Mouse (Mus musculus) embryonic facial prominence, embryonic 14.5 days (tissue): ENCODE measurements around the gene 4930590J08Rik. TPM values are rescaled to one million over a fixed set of nuclear protein-coding genes. Genes with fewer than 3 reads are reported as not detected.
A peak's percentile ranks its signal among the peaks of the same experiment; 100 is the strongest.

Experiments used
- ATAC-seq: fragments of 200-750 bp; cut with Nextera tagmentation; 2 replicates; pipeline ENCODE4 v1.8.0; 2017; ENCODE audit warnings: low read depth, moderate number of reproducible peaks, moderate TSS enrichment
- DNase-seq: peaks from one replicate; pipeline ENCODE4 v3.0.0-alpha.2; 2015; ENCODE audit warnings: low spot score
- H3K27ac ChIP-seq: fragments of 300-500 bp; sonication (generic); replicated peaks from 2 replicates; pipeline ENCODE4 v1.5.1; 2014; ENCODE audit warnings: low read depth, mild to moderate bottlenecking, low read length, moderate library complexity
- H3K27me3 ChIP-seq: fragments of 300-500 bp; sonication (generic); replicated peaks from 2 replicates; pipeline ENCODE4 v1.6.1; 2014; ENCODE audit warnings: low read length; ENCODE audit not compliant: control insufficient read depth, insufficient read depth
- H3K36me3 ChIP-seq: fragments of 300-500 bp; sonication (generic); 2 replicates; pipeline ENCODE4 v1.6.1; 2014; ENCODE audit warnings: low read length, mixed read lengths; ENCODE audit not compliant: control insufficient read depth, insufficient read depth
- H3K4me1 ChIP-seq: fragments of 300-500 bp; sonication (generic); 2 replicates; pipeline ENCODE4 v1.6.1; 2014; ENCODE audit warnings: antibody characterized with exemption, low read length; ENCODE audit not compliant: control insufficient read depth, insufficient read depth
- H3K4me2 ChIP-seq: fragments of 300-500 bp; sonication (generic); 2 replicates; pipeline ENCODE4 v1.6.1; 2014; ENCODE audit warnings: low read depth, mild to moderate bottlenecking, low read length, moderate library complexity, mixed read lengths
- H3K4me3 ChIP-seq: fragments of 300-500 bp; sonication (generic); 2 replicates; pipeline ENCODE4 v1.5.1; 2014; ENCODE audit warnings: low read depth, mild to moderate bottlenecking, low read length
- H3K9ac ChIP-seq: fragments of 300-500 bp; sonication (generic); 2 replicates; pipeline ENCODE4 v1.6.1; 2014; ENCODE audit warnings: low read depth, mild to moderate bottlenecking, low read length, moderate library complexity, mixed read lengths
- H3K9me3 ChIP-seq: fragments of 300-500 bp; sonication (generic); 2 replicates; pipeline ENCODE4 v1.6.1; 2016; ENCODE audit warnings: low read length; ENCODE audit not compliant: control insufficient read depth
- WGBS: fragments of 180-500 bp; shearing (Covaris S2); extraction: QIAGEN DNeasy Blood & Tissue Kit; methylation state at CpG from one replicate; pipeline ENCODE4 v1.1.7; 2014; 5-methylcytosine and 5-hydroxymethylcytosine counted together
- polyA plus RNA-seq: library from polyadenylated mRNA; unstranded; fragments of >200 nt; fragmentation: Nextera tagmentation; extraction: Ambion mirVana; gene quantifications from 2 replicates; pipeline ENCODE4 v1.2.1, GENCODE M21; 2014

4930590J08Rik gene
- polyA plus RNA-seq, 1 experiment from 2014 or later, result 0.32 TPM

- ATAC-seq (peak; percentile 78), DNase-seq (peak; percentile 70)
- Histone ChIP-seq H3K27me3 (peaks cover 16% of the 10 kb centered on the region; the same call in 1 of the 2 replicates), H3K9ac (peak within 1 kb of the TSS; percentile 69), H3K36me3 (no peaks in the 10 kb centered on the region), H3K4me2 (peak within 1 kb of the TSS; percentile 96), H3K4me3 (peak within 1 kb of the TSS; percentile 59), H3K27ac (no peak within 1 kb of the TSS), H3K4me1 (peaks cover 6% of the 10 kb centered on the region; the same call in 1 of the 2 replicates), H3K9me3 (no peaks in the 10 kb centered on the region)
- 4% methylated on average over 27 of the region's 62 CpGs for WGBS
Observed at GRCm38 (mm10) chr6:91978371-91979300, 76.0 kb downstream of the 4930590J08Rik start, which contains the start of gene Fgd5. Gene Fgd5 (plus strand): TSS chr6:91978878.

DNA sequence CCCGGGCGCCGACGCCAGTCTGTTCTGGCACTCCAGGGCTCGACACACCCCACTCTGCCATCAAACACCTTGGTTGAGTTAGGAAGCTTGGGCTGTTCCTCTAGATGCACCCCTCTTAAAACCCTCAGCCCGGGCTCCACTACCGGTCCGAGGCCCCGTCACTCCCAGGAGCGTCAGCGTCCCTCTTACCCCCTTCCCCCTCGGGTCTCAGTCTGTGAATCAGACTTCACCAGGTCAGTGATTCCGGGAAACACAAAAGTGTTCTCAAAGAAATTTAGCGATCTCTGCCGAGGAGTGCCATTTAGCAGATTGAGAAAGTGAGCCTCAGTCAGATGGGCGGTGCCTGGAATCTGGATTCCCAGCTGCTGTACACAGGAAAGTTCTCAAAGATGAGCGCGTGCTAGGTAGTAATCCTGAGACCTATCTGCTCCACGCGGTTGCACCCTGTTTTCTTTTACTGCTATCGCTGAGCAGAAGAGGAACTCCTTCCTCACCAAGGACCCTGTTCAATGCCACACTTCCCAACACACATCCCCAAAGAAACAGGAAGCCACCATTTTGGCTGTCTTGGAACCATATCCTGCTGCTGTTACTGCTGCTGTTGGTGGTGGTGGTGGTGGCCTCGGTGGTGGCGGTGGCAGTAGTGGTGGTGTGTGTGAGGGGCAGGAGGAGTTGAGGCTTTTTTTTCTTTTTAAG lies 76.8 kb downstream of the 4930590J08Rik start:
- Histone ChIP-seq H3K4me2 (peak overlapping the region; percentile 96), H3K27ac (no peak overlapping the region), H3K9me3 (no peaks in the 10 kb centered on the region), H3K4me3 (peak overlapping the region; percentile 59), H3K9ac (peak overlapping the region; percentile 69), H3K27me3 (peaks cover 16% of the 10 kb centered on the region; the same call in 1 of the 2 replicates), H3K36me3 (no peaks in the 10 kb centered on the region), H3K4me1 (peaks cover 6% of the 10 kb centered on the region; the same call in 1 of the 2 replicates)
- ATAC-seq (no peak), DNase-seq (no peak)
- WGBS, result 9% methylated on average over 23 of the region's 23 CpGs

- H3K9me3 ChIP-seq, result no peaks in the 10 kb centered on the region
- 64% methylated on average over 3 of the region's 3 CpGs for WGBS
- DNase-seq (no peak), ATAC-seq (no peak)
- no peak overlapping the region for H3K9ac ChIP-seq
- no peaks in the 10 kb centered on the region for H3K36me3 ChIP-seq
- peaks cover 16% of the 10 kb centered on the region; the same call in 1 of the 2 replicates for H3K27me3 ChIP-seq
- H3K4me3 ChIP-seq, result peak overlapping the region; percentile 59
- peaks cover 6% of the 10 kb centered on the region; the same call in 1 of the 2 replicates for H3K4me1 ChIP-seq
- no peak overlapping the region for H3K27ac ChIP-seq
- H3K4me2 ChIP-seq, result peak overlapping the region; percentile 96
Observed at GRCm38 (mm10) chr6:91980011-91980410, 77.4 kb downstream of the 4930590J08Rik start.

DNA sequence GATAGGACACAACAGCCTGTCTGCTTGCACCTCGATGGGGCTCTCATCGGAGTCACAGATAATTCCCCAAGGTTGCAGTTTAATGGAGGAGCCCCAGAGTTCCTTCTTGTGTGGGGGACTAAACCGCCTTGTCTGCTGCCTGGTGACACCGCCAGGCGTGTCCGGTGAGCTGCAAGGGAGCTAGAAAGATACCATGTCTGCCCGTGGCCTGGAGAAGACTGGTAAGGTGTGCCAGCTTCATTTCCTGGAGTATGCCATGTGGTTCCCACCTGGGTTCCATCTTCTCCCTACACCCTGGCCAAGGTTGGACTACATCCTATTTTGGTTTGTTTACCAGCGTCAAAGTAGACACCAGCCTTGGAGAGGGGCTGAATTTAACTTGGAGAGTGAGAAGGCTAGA lies 87.5 kb downstream of the 4930590J08Rik start:
- WGBS, result 78% methylated on average over 8 of the region's 8 CpGs
- DNase-seq (no peak), ATAC-seq (no peak)
- Histone ChIP-seq H3K36me3 (no peaks in the 10 kb centered on the region), H3K9ac (no peak overlapping the region), H3K9me3 (no peaks in the 10 kb centered on the region), H3K4me2 (no peak overlapping the region), H3K27me3 (no peaks in the 10 kb centered on the region), H3K4me1 (no peaks in the 10 kb centered on the region), H3K27ac (no peak overlapping the region), H3K4me3 (no peak overlapping the region)

- DNase-seq (no peak), ATAC-seq (no peak)
- Histone ChIP-seq H3K4me1 (no peaks in the 10 kb centered on the region), H3K4me2 (no peak overlapping the region), H3K9ac (no peak overlapping the region), H3K27ac (no peak overlapping the region), H3K36me3 (no peaks in the 10 kb centered on the region), H3K9me3 (no peaks in the 10 kb centered on the region), H3K27me3 (no peaks in the 10 kb centered on the region), H3K4me3 (no peak overlapping the region)
- WGBS, result 78% methylated on average over 2 of the region's 2 CpGs
Observed at GRCm38 (mm10) chr6:91992823-91993222, 90.2 kb downstream of the 4930590J08Rik start.

DNA sequence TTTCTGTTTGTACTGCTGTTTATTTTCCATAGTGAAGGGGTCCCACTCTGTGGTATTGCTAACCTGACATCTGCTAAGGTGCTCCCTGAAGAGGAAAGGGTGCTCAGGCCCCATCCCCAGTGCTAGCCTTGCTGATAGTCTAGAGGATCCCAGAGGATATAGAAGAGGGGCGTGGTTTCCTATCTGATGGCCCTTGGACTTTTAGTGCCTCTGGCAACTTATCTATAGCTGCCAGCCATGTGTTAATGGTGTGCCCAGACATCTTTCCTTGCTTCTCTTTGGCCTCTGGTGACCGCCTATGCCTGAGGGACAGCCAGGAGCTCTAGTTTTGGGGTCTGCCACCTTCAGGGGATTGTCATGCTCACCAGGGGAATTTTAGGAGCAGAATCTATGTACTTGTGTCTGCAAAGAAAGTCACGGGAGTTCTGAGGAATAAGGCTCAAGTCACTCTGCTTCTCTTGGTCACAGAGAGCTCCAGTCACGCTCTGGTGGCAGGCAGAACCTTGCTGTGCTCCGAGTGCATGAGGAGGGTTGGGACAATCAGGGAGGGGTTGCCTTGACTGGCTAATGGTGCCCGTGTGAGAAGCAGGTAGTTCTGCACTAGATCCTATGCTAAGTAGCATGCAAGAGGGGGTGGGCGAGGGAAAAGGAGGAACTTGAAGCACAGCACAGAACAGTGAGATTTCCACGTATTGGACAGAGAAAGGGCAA lies 91.3 kb downstream of the 4930590J08Rik start:
- Histone ChIP-seq H3K27me3 (no peaks in the 10 kb centered on the region), H3K36me3 (no peaks in the 10 kb centered on the region), H3K4me1 (no peaks in the 10 kb centered on the region), H3K9me3 (no peaks in the 10 kb centered on the region), H3K4me2 (no peak overlapping the region), H3K9ac (no peak overlapping the region), H3K4me3 (no peak overlapping the region), H3K27ac (no peak overlapping the region)
- DNase-seq, result no peak
- WGBS, result 60% methylated on average over 8 of the region's 8 CpGs
- no peak for ATAC-seq

GRCm38 (mm10) chr6:91996072-91996471 lies 93.5 kb downstream of the 4930590J08Rik start:
- H3K9me3 ChIP-seq, result no peaks in the 10 kb centered on the region
- H3K4me3 ChIP-seq, result no peak overlapping the region

More at GRCm38 (mm10) chr6:91996072-91996471, 93.5 kb downstream of the 4930590J08Rik start:
- WGBS, result 69% methylated on average over 8 of the region's 8 CpGs
- Histone ChIP-seq H3K4me2 (no peak overlapping the region), H3K27ac (no peak overlapping the region), H3K36me3 (no peaks in the 10 kb centered on the region), H3K9ac (no peak overlapping the region), H3K27me3 (no peaks in the 10 kb centered on the region), H3K4me1 (no peaks in the 10 kb centered on the region)
- ATAC-seq, result no peak
- DNase-seq, result no peak
